Mouse (Mus musculus): ENCODE data around the gene Antxr1. TPM values are rescaled to one million over a fixed set of nuclear protein-coding genes. Genes with fewer than 3 reads are reported as not detected.

Gene Antxr1
- total and polyA plus RNA-seq, 3 experiments = 0.16 to 0.23 (median 0.21) TPM

GRCm38 (mm10) chr6:87182736-87183135, 152.9 kb downstream of the Antxr1 start:
- Histone ChIP-seq H3K9ac (ENCODE audit: insufficient read depth, low read depth) (no peak overlapping the region), H3K27me3 (replicated peaks) (no peaks in the 10 kb centered on the region), H3K9me3 (replicated peaks; ENCODE audit: low read length) (no peaks in the 10 kb centered on the region), H3K79me2 (replicated peaks; ENCODE audit: control insufficient read depth, extremely low read depth, insufficient read depth, poor library complexity, severe bottlenecking) (no peaks in the 10 kb centered on the region), H3K4me2 (ENCODE audit: insufficient read depth, low read depth, poor library complexity, severe bottlenecking) (no peak overlapping the region), H3K27ac (ENCODE audit: insufficient read depth, low read depth) (no peak overlapping the region), H3K4me3 (replicated peaks in 1 of 3; ENCODE audit: low read depth in 2 of 3, low read length in 2 of 3, poor library complexity in 1 of 3) (no peak overlapping the region), H3K4me1 (ENCODE audit: control insufficient read depth in 1 of 2, insufficient read depth in 2 of 2) (peaks cover 6 to 20% of the 10 kb centered on the region in 2 experiments; a peak in 3 of 4 replicates), H3K36me3 (replicated peaks in 1 of 2; ENCODE audit: control insufficient read depth in 1 of 2, insufficient read depth in 1 of 2, low read length in 1 of 2) (no peaks in the 10 kb centered on the region)
- in situ Hi-C loops (cut with MboI; ENCODE audit: low pct_ligation_motif_present, low pct_unique_long_range_greater_than_20kb, low sequenced_read_pairs) (no loop called here), dilution Hi-C loops (cut with MboI; ENCODE audit: extremely low pct_ligation_motif_present, extremely low pct_unique_long_range_greater_than_20kb, low sequenced_read_pairs) (no loop called here)
- TF ChIP-seq MAFK (IDR thresholded peaks at IDR 0.05; ENCODE audit: insufficient replicate concordance, low read length) (no peak), TCF12 (IDR thresholded peaks at IDR 0.05; ENCODE audit: low read depth, low read length) (no peak), JUND (conservative IDR thresholded peaks at IDR 0.05; ENCODE audit: low read depth, low read length) (no peak), POLR2AphosphoS2 (IDR thresholded peaks at IDR 0.05; ENCODE audit: low read depth, low read length) (no peak), SIN3A (IDR thresholded peaks at IDR 0.05; ENCODE audit: low read length) (no peak), JUN (IDR thresholded peaks at IDR 0.05; ENCODE audit: insufficient read depth, low read depth, low read length) (no peak), USF1 (IDR thresholded peaks at IDR 0.05; ENCODE audit: low read depth, low read length) (no peak)
- DNase-seq (ENCODE audit: extremely low read depth) = no peak

GRCm38 (mm10) chr6:87171461-87171860, 164.2 kb downstream of the Antxr1 start:
- Histone ChIP-seq H3K79me2 (replicated peaks; ENCODE audit: control insufficient read depth, extremely low read depth, insufficient read depth, poor library complexity, severe bottlenecking) (no peaks in the 10 kb centered on the region), H3K36me3 (replicated peaks in 1 of 2; ENCODE audit: control insufficient read depth in 1 of 2, insufficient read depth in 1 of 2, low read length in 1 of 2) (no peaks in the 10 kb centered on the region), H3K4me3 (replicated peaks in 1 of 3; ENCODE audit: low read depth in 2 of 3, low read length in 2 of 3, poor library complexity in 1 of 3) (no peak overlapping the region), H3K9ac (ENCODE audit: insufficient read depth, low read depth) (no peak overlapping the region), H3K4me1 (ENCODE audit: control insufficient read depth in 1 of 2, insufficient read depth in 2 of 2) (peaks cover 3% of the 10 kb centered on the region in 2 experiments; a peak in 1 of 4 replicates), H3K27ac (ENCODE audit: insufficient read depth, low read depth) (no peak overlapping the region), H3K4me2 (ENCODE audit: insufficient read depth, low read depth, poor library complexity, severe bottlenecking) (no peak overlapping the region), H3K27me3 (replicated peaks) (peaks cover 9% of the 10 kb centered on the region), H3K9me3 (replicated peaks; ENCODE audit: low read length) (no peaks in the 10 kb centered on the region)
- no peak for DNase-seq (ENCODE audit: extremely low read depth)
- in situ Hi-C loops (cut with MboI; ENCODE audit: low pct_ligation_motif_present, low pct_unique_long_range_greater_than_20kb, low sequenced_read_pairs) (loop anchor here (25.0 kb wide), 1 partner anchor 391 kb away; no protein-coding TSS in a partner anchor), dilution Hi-C loops (cut with MboI; ENCODE audit: extremely low pct_ligation_motif_present, extremely low pct_unique_long_range_greater_than_20kb, low sequenced_read_pairs) (no loop called here)
- TF ChIP-seq NELFE (IDR thresholded peaks at IDR 0.05; ENCODE audit: low read depth, low read length) (no peak), CTCF (conservative IDR thresholded peaks at IDR 0.05 in 1 of 2, IDR thresholded peaks at IDR 0.05 in 1 of 2; ENCODE audit: low read depth in 2 of 2, low read length in 2 of 2) (no peak), PAX5 (IDR thresholded peaks at IDR 0.05; ENCODE audit: low read length) (no peak), EP300 (IDR thresholded peaks at IDR 0.05; ENCODE audit: low read length) (no peak), POLR2A (IDR thresholded peaks at IDR 0.05; ENCODE audit: low read depth, low read length) (no peak), MAZ (IDR thresholded peaks at IDR 0.05; ENCODE audit: low read depth, low read length) (no peak), USF2 (conservative IDR thresholded peaks at IDR 0.05; ENCODE audit: low read depth, low read length) (no peak), ELF1 (IDR thresholded peaks at IDR 0.05; ENCODE audit: low read depth, low read length) (no peak), E2F4 (IDR thresholded peaks at IDR 0.05; ENCODE audit: insufficient replicate concordance, low read depth, low read length) (no peak), MYC (IDR thresholded peaks at IDR 0.05; ENCODE audit: low read depth, low read length) (no peak), MAFK (IDR thresholded peaks at IDR 0.05; ENCODE audit: insufficient replicate concordance, low read length) (no peak), ZMIZ1 (IDR thresholded peaks at IDR 0.05; ENCODE audit: low read depth, low read length) (no peak)
